Mouse (Mus musculus): Measurements from ENCODE around the gene Ptprr. TPM values are rescaled to one million over a fixed set of nuclear protein-coding genes. Genes with fewer than 3 reads are reported as not detected.

Ptprr gene
- polyA plus RNA-seq, 1 experiment, result 27.8 TPM

DNA sequence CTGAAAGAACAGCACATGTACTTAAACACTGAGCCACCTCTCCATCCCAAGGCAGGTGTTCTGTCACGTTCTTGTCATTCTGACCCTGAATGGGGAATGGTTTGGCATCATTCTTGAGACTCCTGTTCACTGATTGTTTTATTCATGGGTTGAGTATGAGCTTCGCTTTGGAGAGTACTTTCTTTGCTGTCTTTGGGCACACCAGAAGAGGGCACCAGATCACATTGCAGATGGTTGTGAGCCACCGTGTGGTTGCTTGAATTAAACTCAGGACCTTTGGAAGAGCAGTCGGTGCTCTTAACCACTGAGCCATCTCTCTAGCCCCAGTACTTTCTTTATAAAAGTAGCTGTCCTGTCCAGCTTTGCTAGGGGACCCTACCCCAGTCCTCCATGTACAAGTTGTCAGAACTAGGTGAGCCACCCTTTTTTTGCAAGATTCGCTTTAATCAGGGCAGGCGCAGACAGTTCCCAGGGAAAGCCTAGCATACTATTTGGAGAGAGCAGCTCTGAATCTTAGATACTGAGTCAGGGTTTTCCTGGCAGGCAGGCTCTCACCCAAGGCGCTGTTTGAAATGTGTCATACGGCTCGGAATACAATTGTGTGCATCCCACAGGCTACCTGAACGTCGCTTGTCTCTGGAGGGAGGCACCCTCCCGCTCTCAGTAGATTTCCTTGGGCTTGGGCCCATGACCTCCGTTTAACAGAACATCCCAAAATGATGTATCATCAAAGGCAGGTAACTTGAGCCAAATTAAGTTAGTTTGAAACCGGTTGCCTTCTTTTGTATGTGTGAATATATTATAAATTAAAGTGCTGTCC is 178.8 kb downstream of the Ptprr start:
- no peak for DNase-seq (ENCODE audit: low spot score)

DNA sequence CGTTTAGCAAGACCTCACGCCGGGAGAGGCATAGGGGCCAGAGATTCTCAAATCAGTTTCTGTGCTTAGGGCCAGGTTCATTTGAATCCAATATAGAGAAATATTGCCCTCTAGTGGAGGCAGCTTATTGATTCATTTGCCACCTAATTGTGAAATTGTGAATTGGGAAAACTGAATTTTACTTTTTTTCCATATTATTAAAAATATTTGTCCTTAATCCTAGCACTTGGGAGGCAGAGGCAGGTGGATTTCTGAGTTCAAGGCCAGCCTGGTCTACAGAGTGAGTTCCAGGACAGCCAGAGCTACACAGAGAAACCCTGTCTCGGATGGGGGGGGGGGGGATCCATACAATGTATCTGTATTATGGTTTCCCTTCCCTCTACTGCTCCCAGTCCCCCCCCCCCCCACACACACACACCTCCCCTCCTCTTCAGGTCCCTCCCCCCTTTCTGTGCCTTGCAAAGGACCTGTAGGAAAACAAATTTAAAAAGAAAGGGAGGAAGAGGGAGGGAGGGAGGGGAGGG is 179.5 kb downstream of the Ptprr start:
- DNase-seq (ENCODE audit: low spot score), result no peak

DNA sequence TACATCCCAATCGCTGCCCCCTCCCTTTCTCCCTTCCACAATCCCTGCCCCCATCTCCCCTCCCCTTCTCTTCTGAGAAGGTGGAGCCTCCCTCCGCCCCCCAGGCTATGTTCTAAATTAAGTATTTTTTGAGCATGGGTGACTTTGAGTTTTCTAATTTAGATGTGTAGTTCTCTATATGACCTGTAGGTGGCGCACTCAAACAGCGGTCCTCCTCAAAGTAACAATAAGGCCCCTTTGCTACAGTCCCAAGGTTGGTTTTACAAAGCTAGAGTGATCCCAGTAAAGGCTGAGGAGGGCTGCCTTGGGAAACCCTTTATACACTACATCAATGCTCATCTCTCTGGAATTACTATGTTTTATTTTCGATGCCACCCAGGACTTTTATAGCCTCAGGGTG is 181.0 kb downstream of the Ptprr start:
- no peak for DNase-seq (ENCODE audit: low spot score)

DNA sequence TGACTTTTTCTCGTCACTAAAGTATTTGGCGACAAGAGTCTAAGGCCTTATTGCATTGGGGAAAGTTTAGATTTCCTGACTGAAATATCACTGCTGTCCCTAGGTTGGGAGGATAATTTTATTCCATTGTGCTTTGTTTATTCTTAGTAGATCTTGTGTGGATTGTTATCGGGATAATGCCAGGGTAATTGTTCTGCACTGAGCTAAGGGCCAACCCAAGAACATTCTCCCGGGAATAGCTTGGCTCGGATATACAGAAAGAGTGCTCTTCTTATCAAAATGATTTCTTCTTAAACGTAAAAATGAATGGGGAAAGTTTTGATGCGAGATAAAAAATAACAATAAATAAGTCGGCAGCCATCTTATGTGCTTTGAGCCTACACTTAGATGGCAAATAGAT is 183.5 kb downstream of the Ptprr start:
- no peak for DNase-seq (ENCODE audit: low spot score)

DNA sequence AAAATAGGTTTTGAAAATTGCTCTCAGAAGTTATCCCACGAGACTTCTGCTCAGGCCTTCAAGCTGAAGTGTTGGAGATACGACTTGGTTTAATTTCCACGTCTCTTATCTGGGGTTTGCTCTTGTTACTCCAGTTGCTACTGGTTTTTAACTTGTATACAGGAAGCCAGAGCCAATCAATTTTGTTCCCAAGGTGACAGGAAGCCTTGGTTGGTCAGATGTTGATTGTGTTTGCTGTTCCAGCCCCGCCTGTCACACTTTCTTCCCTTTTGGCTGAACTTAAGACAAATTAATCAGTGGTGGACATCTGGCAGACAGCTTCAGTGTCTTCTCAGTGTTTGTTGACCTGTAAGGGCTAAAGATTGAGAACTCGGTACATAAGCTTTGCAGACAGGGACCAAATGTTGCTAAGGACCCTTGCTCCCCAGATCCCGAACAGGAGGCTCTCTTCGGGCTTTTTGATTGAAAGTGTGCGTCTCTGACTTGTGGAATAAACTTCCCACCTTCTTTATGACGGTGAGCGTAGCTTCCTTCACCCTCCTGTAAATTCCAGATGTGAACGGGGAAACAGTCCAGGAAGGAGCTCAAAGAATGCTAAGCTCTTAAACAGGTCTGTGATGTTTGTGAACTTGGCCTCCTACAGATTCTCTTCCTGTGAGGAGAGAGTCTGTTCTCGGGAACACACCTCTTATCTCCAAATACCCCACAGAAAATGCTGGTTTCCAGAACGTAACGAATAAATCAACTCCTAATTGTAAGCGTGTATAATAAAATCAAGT is 187.8 kb downstream of the Ptprr start:
- DNase-seq (ENCODE audit: low spot score), result no peak

DNA sequence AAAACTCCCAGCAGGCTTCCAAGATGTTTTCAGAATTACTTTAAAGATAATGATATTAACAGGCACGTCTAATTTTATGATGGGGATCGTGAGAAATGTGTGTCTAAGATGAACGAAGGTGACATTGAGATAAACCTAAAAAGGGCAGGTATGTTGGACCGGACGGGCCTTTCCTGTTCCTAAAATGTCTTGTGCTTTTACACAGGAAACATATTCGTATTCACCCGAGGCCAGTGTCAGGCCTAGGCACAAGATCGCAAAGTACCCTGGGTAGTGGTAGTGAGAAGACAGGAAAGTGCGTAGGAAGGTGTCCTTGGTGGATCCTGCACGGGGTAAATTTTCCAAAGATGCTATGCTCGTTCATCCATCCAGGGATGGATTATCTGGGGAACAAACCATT is 188.4 kb downstream of the Ptprr start:
- no peak for DNase-seq (ENCODE audit: low spot score)

DNA sequence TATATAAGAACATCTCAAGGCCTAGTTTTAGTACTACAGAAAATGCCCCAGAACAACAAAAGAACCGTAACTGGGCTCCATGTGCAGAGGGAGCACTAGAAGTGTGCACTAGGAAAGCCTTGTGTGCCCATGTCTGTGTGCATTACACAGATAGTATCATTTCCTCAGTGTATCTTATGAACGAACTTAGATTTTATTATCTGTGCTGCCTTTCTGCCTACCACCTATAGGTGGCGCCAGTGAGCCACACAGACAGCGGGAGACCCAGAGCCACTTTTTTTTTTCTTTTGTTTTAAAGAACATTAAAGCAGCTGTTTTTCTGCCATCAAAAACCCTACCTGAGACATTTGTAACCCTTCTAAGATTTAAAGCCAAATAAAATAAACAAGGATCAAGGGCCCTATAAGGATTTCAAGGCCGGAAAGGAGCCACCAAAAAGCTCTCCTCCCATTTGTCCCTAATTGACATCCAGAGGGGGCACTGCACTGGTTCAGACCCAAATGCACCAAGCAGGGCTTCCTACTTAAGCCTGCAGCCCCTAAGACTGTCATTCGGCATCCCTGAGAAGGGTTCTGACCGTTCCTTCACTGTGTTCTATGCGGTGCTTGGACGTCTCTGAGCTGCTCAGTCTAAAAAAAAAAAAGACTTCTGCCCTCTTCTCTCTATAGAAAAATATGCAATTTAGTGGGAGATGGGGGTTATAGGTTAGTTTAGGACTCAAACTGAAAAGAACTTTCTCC is 190.1 kb downstream of the Ptprr start:
- no peak for DNase-seq (ENCODE audit: low spot score)

DNA sequence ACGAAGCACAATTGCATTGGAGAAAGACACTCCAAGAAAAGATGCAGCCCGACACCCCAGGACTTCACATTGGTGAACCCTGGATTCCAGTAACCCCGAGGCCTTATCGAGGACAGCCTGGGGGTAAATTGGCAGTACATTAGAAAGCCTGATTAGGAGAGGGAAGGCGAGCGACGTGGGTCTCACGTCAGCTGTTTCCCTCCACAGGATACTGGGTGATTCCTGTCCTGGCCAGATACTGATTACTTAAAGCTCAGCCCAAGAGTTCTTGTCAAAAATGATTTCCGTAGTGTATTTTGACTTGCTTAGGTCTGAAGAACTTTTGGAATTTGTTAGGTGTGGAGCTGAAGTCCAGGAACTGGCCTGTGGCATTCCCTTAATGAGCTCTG is 190.7 kb downstream of the Ptprr start:
- no peak for DNase-seq (ENCODE audit: low spot score)

DNA sequence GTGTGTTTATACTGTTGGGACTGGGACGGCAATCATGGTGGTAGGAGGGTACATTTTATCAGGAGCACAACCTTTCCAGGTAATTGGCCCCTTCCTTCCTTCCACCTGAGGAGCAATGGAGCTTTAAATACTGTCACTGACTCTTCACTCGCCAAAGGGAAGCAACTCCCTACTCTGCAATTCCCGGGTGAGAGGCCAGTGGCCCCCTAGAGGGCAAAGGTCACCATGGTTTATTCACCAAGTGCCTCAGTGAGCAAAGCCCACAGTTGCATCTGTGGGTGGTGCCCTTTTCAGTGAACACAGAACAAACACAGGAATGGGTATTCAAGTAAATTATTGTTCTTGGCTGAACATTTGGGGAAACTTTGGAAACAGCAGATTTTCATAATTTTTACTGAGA is 194.1 kb downstream of the Ptprr start:
- no peak for DNase-seq (ENCODE audit: low spot score)

DNA sequence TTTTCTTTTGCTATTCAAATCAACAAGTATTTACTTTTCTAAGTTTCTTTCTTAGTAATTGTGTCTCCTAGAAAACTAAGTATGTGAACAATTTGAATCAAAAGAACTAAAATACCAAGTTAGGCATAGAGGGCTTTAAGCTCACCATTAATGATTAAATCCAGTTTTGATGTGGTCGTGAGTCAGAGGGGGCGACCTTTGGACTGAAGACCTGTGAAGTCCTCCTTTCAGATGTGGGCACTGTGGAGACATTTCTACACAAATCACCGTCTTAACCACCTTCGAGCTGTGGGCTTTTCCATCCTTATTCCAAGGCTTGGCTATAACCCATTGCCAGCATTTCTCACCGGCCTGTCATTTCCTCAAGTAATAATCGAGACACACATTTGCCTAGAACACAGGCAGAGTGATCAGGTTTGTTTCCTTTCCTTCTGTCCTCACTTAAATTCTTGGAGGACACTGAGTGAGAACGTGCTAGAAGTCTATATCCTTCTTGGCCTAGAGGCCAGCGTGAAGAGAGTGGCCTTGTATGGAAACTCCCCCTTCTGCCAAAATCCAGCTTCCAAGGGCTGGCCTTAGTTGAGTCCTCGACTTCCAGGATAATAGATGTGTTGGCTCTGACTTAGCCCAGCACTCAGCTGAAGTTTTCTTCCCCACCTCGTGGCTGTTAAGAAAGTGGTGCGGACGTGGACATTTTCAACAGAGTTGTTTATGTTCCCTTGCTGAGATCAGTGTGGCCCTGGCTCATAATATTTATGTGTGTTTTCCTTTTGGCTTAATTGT is 202.5 kb downstream of the Ptprr start:
- no peak for DNase-seq (ENCODE audit: low spot score)

DNA sequence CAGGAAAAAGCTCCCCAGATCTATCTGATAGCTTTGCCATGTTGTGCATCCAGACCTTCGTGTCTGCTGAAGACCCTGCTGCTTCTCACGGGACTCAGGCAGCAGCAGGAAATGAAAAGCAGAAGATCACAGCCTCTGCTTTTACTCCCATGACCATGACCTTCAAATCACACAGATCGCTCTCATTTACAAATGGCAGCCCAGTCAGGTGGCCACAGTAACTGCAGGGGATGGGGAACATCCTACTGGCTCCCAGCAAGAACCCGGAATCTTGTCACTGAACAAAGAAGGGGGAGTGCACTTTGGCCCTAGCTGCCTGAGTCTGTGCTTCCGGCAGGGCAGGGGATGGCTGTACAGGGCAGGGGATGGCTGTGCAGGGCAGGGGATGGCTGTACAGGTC is 217.3 kb downstream of the Ptprr start:
- no peak for DNase-seq (ENCODE audit: low spot score)

DNA sequence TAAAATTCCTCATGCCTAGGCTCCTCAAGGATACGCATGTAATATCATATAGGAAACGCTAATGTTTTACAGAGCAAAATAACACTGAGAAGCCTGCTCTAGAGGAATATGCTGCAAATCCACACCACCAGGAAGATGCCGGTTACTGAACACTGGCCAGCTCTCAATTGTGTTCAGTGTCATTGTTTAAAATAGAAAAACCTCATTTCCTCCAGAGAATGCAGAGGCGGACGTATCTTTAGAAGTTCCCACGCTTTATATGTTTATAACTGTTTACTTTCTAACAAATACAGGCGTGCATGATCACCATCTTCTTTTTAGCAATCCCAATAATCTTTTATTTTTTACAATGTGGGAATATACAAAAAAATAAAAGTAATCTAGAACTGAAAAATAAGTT is 224.2 kb downstream of the Ptprr start:
- no peak for DNase-seq (ENCODE audit: low spot score)

DNA sequence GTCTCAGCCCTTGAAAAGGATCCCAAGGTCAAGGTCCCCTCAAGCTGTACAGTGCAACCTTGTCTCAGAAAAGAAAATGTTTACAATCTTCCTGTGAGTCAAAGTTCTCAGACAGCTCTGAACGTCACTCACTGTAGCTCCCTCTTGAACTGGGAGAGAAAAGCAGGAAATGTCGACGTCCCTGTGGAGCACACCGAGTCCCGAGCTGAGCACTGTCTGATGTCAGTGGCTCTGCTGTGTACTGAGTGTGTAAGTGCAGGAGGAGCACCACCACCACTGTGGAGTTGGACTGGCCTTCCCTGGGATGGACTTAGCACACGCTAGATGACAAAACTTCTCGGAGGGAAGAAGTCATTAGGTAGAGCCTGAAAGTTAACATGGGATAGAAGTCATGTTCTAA is 225.4 kb downstream of the Ptprr start:
- no peak for DNase-seq (ENCODE audit: low spot score)

DNA sequence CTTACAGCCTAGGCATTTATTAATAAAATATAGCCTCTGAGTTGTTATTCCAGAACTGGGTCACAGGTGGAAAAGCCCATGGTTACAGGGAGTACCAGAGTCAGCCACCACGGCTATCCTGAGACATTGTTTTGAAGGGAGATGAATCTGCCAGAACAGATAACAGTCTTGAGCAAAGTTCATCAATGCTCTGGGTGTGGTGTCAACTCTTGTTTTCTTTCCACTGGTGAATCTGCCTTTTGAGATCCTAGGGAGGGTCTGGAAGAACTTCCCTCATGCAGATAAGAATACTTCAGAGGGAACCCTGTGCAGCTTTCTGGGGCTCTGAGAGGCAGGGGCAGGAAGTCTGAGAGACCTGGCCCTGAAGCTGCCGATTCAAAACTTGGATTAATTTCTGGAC is 227.6 kb downstream of the Ptprr start:
- no peak for DNase-seq (ENCODE audit: low spot score)

DNA sequence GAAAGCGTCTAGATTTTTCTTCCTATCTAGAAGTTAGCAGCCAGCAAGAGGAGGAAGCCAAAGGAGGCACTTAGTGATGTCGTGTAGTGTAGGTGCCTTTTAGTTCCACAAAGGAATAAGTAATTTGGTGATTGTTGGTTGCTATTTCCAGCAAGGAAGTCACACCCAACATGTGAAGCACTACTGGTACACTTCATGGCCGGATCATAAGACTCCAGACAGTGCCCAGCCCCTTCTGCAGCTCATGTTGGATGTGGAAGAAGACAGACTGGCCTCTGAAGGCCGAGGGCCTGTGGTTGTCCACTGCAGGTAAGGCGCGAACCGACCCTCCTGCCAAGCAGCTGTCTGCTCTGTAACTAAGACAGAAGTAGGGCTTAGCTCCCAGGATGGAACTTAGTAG is 234.7 kb downstream of the Ptprr start:
- no peak for DNase-seq (ENCODE audit: low spot score)

DNA sequence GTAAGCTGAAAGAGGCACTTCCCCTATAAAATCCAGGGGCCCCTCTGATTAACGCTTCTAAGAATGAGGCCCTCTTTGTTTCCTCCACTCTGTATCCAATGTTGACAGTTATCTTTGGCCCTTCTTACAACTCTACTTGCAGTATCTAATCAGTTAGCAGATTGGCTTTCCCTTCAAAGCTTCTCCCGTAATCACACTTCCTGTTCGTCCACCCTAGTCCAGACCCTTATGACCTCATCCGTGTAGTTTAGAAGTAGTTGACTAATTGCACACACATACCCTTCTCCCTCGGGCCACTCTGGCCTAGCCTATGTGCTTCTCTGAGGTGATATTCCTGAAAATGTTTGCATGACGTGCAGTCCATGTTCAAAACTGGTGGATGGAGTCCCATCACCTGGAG is 236.0 kb downstream of the Ptprr start:
- no peak for DNase-seq (ENCODE audit: low spot score)

DNA sequence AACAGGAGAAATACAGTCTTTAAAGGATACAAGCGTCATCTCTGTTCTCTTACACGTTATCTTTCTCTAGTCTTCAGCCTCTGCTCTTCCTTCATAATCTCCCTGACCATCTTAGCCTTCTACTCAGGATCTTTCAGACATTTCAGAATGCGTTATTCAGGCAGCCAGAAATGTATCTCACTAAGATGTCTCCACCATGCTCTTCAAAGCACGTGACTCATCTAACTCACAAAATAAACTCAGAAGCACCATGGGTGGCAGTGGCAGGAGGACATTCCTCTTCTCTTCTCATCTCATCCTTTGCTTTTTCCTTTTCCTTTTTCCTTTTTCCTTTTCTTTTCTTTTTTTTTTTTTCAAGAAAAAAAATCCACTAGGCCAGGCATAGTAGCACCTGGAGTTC is 241.3 kb downstream of the Ptprr start:
- DNase-seq (ENCODE audit: low spot score), result no peak

DNA sequence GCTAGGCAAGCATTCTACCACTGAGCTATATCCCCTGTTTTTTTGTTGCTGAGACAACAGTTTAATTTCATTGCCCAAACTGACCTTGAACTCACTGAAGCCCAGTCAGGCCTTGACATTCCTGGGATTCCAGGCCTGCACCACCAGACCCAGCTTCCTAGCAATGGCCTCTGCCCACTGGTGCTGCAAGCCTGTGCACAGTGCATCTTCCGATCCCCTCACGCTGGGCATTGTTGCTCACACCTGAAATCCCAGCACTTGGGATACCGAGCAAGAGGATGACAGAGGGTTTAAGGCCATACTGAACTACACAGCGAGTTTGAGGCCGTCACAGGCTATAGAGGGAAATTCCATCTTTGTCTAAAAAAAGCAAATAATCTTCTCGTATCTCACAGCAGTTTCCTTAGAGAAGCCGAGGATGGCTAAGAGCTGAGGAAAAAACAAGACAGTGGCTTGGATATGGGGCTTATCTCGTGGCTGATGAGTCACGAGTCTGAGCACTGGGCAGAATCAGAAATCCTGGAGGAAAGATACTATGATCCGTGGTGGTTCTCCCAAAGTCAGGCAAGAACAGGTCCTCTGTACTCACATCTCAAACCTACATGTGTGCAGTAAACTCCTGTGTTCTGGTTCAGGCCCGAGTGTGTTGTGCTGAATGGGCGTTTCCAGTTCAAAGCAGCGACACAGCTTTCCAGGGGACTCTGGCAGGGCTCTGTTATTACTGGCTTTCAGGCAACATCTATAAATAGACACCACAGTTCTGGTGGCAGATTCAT is 242.8 kb downstream of the Ptprr start:
- no peak for DNase-seq (ENCODE audit: low spot score)

DNA sequence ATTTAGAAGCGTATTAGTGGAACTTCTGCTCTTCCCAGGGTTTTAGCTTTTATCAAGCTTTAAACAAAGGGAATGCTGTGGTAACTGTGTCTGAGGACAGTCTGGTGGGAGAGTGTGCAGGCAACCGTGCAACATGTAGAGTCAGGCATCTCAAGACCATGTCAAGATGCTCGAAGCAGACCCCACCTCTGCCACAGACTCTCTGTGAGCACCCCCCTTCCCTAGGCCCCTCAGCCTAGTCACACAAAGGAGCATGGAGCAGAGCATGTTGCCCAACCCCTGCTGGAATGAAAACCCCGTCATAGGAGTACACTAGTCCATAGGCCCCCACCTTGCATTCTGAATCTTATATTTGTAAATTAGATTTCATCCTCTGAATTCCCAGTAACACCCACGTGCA is 243.5 kb downstream of the Ptprr start:
- DNase-seq (ENCODE audit: low spot score), result no peak

DNA sequence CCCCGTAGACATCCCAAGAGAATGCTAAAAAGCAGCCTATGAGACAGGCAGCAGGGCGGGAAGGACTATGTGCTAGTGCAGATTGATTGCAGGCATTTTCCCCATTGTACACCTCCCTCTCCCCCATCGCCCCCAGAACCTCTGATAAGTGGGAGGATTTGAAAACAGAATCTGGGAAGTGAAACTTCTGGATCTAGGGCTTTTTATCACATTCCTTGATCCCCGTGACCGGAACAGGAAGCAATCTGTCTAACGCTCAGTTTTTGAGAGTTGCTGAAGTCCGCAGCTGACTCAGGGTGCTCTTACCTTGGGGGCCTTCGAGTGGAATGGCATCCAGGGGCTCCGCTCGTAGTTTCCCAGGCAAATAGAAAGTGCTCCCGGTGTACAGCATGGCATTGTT is 246.5 kb downstream of the Ptprr start:
- DNase-seq (ENCODE audit: low spot score), result no peak

Measured in urinary bladder, adult 2 months (tissue).